Comparison of ENCODE assay signal across 33 mouse cellular contexts in the genomic region with DNA sequence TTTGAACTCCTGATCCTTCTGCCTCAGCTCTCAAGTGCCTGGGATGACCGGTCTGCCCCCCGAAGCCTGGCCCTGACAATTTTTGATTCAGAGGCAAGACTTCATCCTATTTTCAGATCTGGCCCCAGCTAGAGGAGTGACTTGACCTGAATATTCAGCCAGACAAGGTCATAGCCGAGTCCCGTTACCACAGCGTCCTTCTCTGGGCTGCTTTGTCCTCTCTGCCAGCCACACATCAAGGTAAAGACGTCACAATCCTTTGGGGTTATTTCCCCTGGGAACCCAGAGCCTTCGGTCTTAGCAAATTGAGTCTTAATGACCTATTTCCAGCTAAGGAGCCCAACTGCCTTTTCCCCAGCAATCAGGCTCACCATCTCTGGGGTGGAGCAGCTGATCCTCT. TPM values are rescaled to one million over a fixed set of nuclear protein-coding genes. Genes with fewer than 3 reads are reported as not detected.
DNase-seq lines count a peak whose midpoint lies in the region; ATAC-seq and TF ChIP-seq lines count a peak whose summit lies in the region.
"Had no signal": no experiment of that assay in that cellular context is flagged by ENCODE, and none has a peak within 500 bp of the region (broad histone marks: within the 10 kb centered on the region; RNA-seq: fewer than 3 reads in every experiment).

No protein-coding gene starts in this region.

- no peaks in the 10 kb centered on the region for H3K36me3 ChIP-seq in midbrain, embryonic 11.5 days (ENCODE audit: control insufficient read depth, insufficient read depth, low read length)
- no peaks in the 10 kb centered on the region for H3K36me3 ChIP-seq in midbrain, embryonic 15.5 days (replicated peaks)
- H3K36me3 ChIP-seq: embryonic facial prominence, embryonic 12.5 days; embryonic facial prominence, embryonic 15.5 days; G1E; heart, embryonic 13.5 days had no signal

- H3K27me3 ChIP-seq in midbrain, embryonic 11.5 days (ENCODE audit: control insufficient read depth, insufficient read depth, low read length), result no peaks in the 10 kb centered on the region
- H3K27me3 ChIP-seq in midbrain, embryonic 15.5 days (replicated peaks), result no peaks in the 10 kb centered on the region
- H3K27me3 ChIP-seq: CH12.LX; embryonic facial prominence, embryonic 12.5 days; embryonic facial prominence, embryonic 15.5 days; heart, embryonic 13.5 days had no signal

- ATAC-seq in midbrain, embryonic 11.5 days (ENCODE audit: low FRiP score), result no peak
- no peak for ATAC-seq in midbrain, embryonic 15.5 days (replicated peaks)
- ATAC-seq: forebrain, embryonic 14.5 days; forebrain, postnatal 0 days; hindbrain, postnatal 0 days; inflammation-experienced regulatory T-cells, adult 6 months; intestine, embryonic 16.5 days; Patski had no signal

- no peaks in the 10 kb centered on the region for H3K9me3 ChIP-seq in midbrain, embryonic 11.5 days (ENCODE audit: control insufficient read depth, low read length)
- H3K9me3 ChIP-seq in midbrain, embryonic 15.5 days, result no peaks in the 10 kb centered on the region
- H3K9me3 ChIP-seq: embryonic facial prominence, embryonic 12.5 days; embryonic facial prominence, embryonic 15.5 days; G1E; heart, embryonic 13.5 days had no signal

- H3K4me3 ChIP-seq in midbrain, embryonic 11.5 days (ENCODE audit: low read depth, low read length), result no peak overlapping the region
- no peak overlapping the region for H3K4me3 ChIP-seq in midbrain, embryonic 15.5 days
- H3K4me3 ChIP-seq in bone marrow, adult 2 months (replicated peaks; ENCODE audit: control insufficient read depth, low read depth, low read length), result no peak overlapping the region
- H3K4me3 ChIP-seq: embryonic facial prominence, embryonic 12.5 days; embryonic facial prominence, embryonic 15.5 days; gastrocnemius, adult 2 months; heart, embryonic 13.5 days had no signal

- WGBS in midbrain, embryonic 11.5 days, result 88% methylated on average over 7 of the region's 7 CpGs
- 89% methylated on average over 7 of the region's 7 CpGs for WGBS in midbrain, embryonic 15.5 days
- 75% methylated on average over 7 of the region's 7 CpGs for WGBS in bone marrow, adult 2 months

- H3K27ac ChIP-seq in midbrain, embryonic 11.5 days (ENCODE audit: low read depth, low read length), result no peak overlapping the region
- H3K27ac ChIP-seq in midbrain, embryonic 15.5 days, result no peak overlapping the region
- peak overlapping the region; percentile 16; the same call in 1 of the 2 replicates for H3K27ac ChIP-seq in bone marrow, adult 2 months (ENCODE audit: control insufficient read depth, insufficient read depth, low read depth, low read length, poor library complexity)
- H3K27ac ChIP-seq: embryonic facial prominence, embryonic 12.5 days; embryonic facial prominence, embryonic 15.5 days; gastrocnemius, adult 2 months; heart, embryonic 13.5 days; hindbrain, embryonic 14.5 days; hindbrain, postnatal 0 days had no signal

- no peak for TF ChIP-seq POLR2A in bone marrow, adult 2 months (IDR thresholded peaks at IDR 0.05; ENCODE audit: borderline replicate concordance, control insufficient read depth, low read depth, low read length)

- no peak for TF ChIP-seq CTCF in bone marrow, adult 2 months (IDR thresholded peaks at IDR 0.05; ENCODE audit: control insufficient read depth, insufficient read depth, low read length)

- H3K4me2 ChIP-seq in midbrain, embryonic 11.5 days, result no peak overlapping the region
- no peak overlapping the region for H3K4me2 ChIP-seq in midbrain, embryonic 15.5 days
- H3K4me2 ChIP-seq: embryonic facial prominence, embryonic 12.5 days; embryonic facial prominence, embryonic 15.5 days; heart, embryonic 13.5 days; hindbrain, embryonic 14.5 days had no signal

- DNase-seq in midbrain, embryonic 11.5 days (ENCODE audit: low spot score, missing footprints), result peak; percentile 54
- DNase-seq in adrenal gland, adult 2 months, result peak; percentile 76
- DNase-seq in adrenal gland, postnatal 14 days, result peak; percentile 71
- no peak for DNase-seq in right cerebral cortex, postnatal 36 days (ENCODE audit: low spot score in 2 of 2)
- no peak for DNase-seq in kidney, adult 11 months
- DNase-seq: cerebellum, adult 11-12 months; cerebellum, adult 9-10 months; forebrain, postnatal 0 days had no signal

- no peaks in the 10 kb centered on the region for H3K4me1 ChIP-seq in midbrain, embryonic 11.5 days (ENCODE audit: control insufficient read depth, insufficient read depth, low read length)
- no peaks in the 10 kb centered on the region for H3K4me1 ChIP-seq in midbrain, embryonic 15.5 days
- peaks cover 1% of the 10 kb centered on the region; the same call in 1 of the 2 replicates for H3K4me1 ChIP-seq in bone marrow, adult 2 months (ENCODE audit: control insufficient read depth, insufficient read depth, low read length)
- H3K4me1 ChIP-seq: embryonic facial prominence, embryonic 12.5 days; embryonic facial prominence, embryonic 15.5 days; heart, embryonic 13.5 days had no signal

- no peak overlapping the region for H3K9ac ChIP-seq in midbrain, embryonic 11.5 days (ENCODE audit: low read length)
- no peak overlapping the region for H3K9ac ChIP-seq in midbrain, embryonic 15.5 days
- H3K9ac ChIP-seq: embryonic facial prominence, embryonic 12.5 days; embryonic facial prominence, embryonic 15.5 days; forebrain, postnatal 0 days; heart, embryonic 13.5 days; hindbrain, embryonic 14.5 days had no signal

RNA-seq across cellular contexts. Expression of a gene that starts 14.6 kb away (rescaled TPM):
- polyA plus RNA-seq in midbrain, embryonic 11.5 days (2014; fragmentation: Nextera tagmentation; extraction: Ambion mirVana), result 13.8 TPM in 2 replicates
- polyA plus RNA-seq in midbrain, embryonic 15.5 days (2015; fragmentation: Nextera tagmentation; extraction: Ambion mirVana), result 35.3 and 35.7 TPM in 2 replicates
- 100 to 1,000 TPM; 163 to 230 TPM for total RNA-seq in adrenal gland, adult 2 months (2021)
- 26.0 and 50.3 TPM in 2 replicates for polyA plus RNA-seq in adrenal gland, adult 2 months (2012; rRNA removed)
- total RNA-seq in adrenal gland, postnatal 14 days (2021), result 136 and 152 TPM in 2 replicates
- 9.1 and 24.3 TPM in 2 replicates for polyA plus RNA-seq in bone marrow, adult 2 months (2011; ENCODE audit: insufficient read depth, insufficient read length, low replicate concordance, missing spikeins)
- polyA plus RNA-seq: G1E had no signal

RNA-seq across cellular contexts. Expression of a gene that starts 35.5 kb away (rescaled TPM):
- 187 and 205 TPM in 2 replicates for polyA plus RNA-seq in midbrain, embryonic 11.5 days (2014; fragmentation: Nextera tagmentation; extraction: Ambion mirVana)
- polyA plus RNA-seq in midbrain, embryonic 15.5 days (2015; fragmentation: Nextera tagmentation; extraction: Ambion mirVana), result 122 and 129 TPM in 2 replicates
- 100 to 1,000 TPM in 1 of 2 experiments, 10 to 100 TPM in 1; 98.1 to 104 TPM for total RNA-seq in adrenal gland, adult 2 months (2021)
- polyA plus RNA-seq in adrenal gland, adult 2 months (2012; rRNA removed), result 12.8 and 21.1 TPM in 2 replicates
- total RNA-seq in adrenal gland, postnatal 14 days (2021), result 121 and 145 TPM in 2 replicates
- polyA plus RNA-seq in bone marrow, adult 2 months (2011; ENCODE audit: insufficient read depth, insufficient read length, low replicate concordance, missing spikeins), result 167 and 240 TPM in 2 replicates

RNA-seq across cellular contexts. Expression of a gene that starts 57.6 kb away (rescaled TPM):
- not detected in 2 replicates for polyA plus RNA-seq in midbrain, embryonic 11.5 days (2014; fragmentation: Nextera tagmentation; extraction: Ambion mirVana)
- not detected in 2 replicates for polyA plus RNA-seq in midbrain, embryonic 15.5 days (2015; fragmentation: Nextera tagmentation; extraction: Ambion mirVana)
- total RNA-seq in adrenal gland, adult 2 months (2021), result not detected
- not detected in 2 replicates for polyA plus RNA-seq in adrenal gland, adult 2 months (2012; rRNA removed)
- not detected in 2 replicates for total RNA-seq in adrenal gland, postnatal 14 days (2021)
- polyA plus RNA-seq in bone marrow, adult 2 months (2011; ENCODE audit: insufficient read depth, insufficient read length, low replicate concordance, missing spikeins), result not detected in 2 replicates
- total RNA-seq: adrenal gland, postnatal 4 days; CH12.LX; forebrain, postnatal 0 days; G1E; gastrocnemius, adult 2 months; gastrocnemius, postnatal 14 days; gastrocnemius, postnatal 4 days; heart, adult 18-20 months; heart, postnatal 14 days; heart, postnatal 4 days; hindbrain, postnatal 0 days had no signal
- polyA plus RNA-seq: brain, embryonic 14.5 days; embryonic facial prominence, embryonic 12.5 days; embryonic facial prominence, embryonic 15.5 days; forebrain, embryonic 11.5 days; forebrain, embryonic 14.5 days; forebrain, postnatal 0 days; frontal cortex, adult 2 months; G1E; heart, embryonic 13.5 days; heart, embryonic 16.5 days; hindbrain, embryonic 11.5 days; hindbrain, embryonic 14.5 days; hindbrain, postnatal 0 days; inflammation-experienced regulatory T-cells, adult 6 months; intestine, embryonic 16.5 days; Patski had no signal

Comparison
In these comparisons a context has a peak if more than half of its experiments do, and no peak if none do; other contexts are left out.
1. DNase-seq: peak in midbrain, embryonic 11.5 days (single experiment), adrenal gland, adult 2 months (single experiment) and adrenal gland, postnatal 14 days (single experiment); none in right cerebral cortex, postnatal 36 days (0 of 2) and kidney, adult 11 months (single experiment).